Mouse (Mus musculus) cerebellum, adult 2 months (tissue): ENCODE measurements at regions not wholly inside any gene's neighbourhood (a gene's known extent, or its start where the extent isn't known, plus 50 kb on each side); places are given as distances from the start of the nearest gene placed in this dataset.

ENCODE experiments used
- CTCF ChIP-seq: fragments of 200-500 bp; IDR thresholded peaks from 2 replicates; pipeline ENCODE4 v1.5.1; 2011; ENCODE audit warnings: low read depth, mild to moderate bottlenecking, control low read depth, low read length, moderate library complexity, borderline replicate concordance; ENCODE audit not compliant: insufficient read depth
- POLR2A ChIP-seq: fragments of 200-500 bp; IDR thresholded peaks from 2 replicates; pipeline ENCODE4 v1.6.1; 2011; ENCODE audit warnings: low read length, control low read depth, borderline replicate concordance; ENCODE audit not compliant: insufficient read depth

DNA sequence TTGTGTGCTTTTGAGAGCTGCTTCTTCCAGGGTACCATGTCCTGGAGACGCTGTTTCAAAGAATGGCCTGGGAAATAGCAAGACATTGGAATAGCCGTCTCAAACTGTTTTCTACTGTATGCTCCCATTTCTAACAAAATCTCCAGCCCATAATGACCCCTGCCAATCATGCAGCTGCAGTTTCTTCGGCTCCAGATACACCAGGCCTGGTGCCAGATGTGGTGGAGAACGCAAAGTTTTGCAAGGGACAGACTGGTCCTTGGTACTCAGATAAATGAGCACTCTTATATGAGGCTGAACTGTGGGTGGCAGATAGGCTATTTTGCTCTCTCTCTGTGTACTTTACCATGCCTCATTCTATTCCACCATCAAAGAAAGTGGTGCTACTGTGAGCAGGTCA lies 58.2 kb upstream of the Slc44a1 start:
- no peak for TF ChIP-seq POLR2A
- TF ChIP-seq CTCF: no peak
